Mouse (Mus musculus) megakaryocyte-erythroid progenitor cell, adult 5 weeks (primary cell): Measurements from ENCODE around the gene Glrx3. TPM values are rescaled to one million over a fixed set of nuclear protein-coding genes. Genes with fewer than 3 reads are reported as not detected.

Experiments used
- polyA plus RNA-seq: library from polyadenylated mRNA; stranded (reverse); fragments of >175 nt; gene quantifications from 2 replicates; pipeline ENCODE4 v1.2.3, GENCODE M21; 2012

The Glrx3 gene
- 170 and 225 TPM in 2 replicates for polyA plus RNA-seq

GRCm38 (mm10) chr7:137437440-137438178 is at the start of gene Glrx3:
Gene Glrx3, plus strand, starts transcription at chr7:137437614.

DNA sequence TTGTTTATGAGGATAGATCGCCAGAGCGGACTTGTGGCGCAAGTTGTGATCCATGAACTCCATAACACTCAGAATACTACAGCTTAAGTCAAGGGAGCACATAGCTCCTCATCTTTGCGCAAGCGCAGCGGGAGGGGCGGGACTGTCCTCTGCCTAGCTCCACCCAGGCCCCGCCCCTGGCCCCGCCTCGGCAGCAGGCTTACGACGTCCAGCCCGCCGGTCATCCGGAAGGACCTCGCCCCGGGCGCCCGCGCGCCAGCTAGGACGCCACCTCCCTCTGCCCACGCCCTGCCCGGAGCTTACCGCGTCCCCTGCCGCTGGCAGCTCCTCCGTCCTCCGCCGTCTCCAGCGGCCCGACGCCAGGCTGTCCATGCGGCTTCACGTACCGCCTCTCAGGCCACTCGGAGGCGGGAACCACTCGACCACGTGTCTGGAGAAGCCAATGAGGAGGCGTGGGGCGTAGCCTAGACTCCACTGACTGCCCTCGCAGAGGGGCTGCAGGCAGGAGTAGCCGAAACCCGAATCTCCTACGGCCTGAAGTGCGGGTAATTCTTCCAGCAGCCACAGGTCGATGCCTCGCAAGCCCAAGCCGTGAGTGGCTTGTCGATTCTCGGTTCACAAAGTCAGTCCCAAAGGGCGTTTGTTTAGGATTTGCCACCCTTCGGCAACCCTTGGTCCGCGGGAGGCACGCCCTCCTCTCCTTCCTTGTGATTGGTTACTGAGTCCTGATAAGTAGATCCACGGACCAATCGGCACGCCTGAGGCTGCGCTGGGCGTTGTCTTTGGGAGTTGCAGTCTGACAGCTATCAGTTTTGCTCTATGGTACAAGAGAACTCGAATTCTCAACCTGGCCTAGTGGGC is 26.8 kb upstream of the Glrx3 start, which contains the start of gene 9430038I01Rik:
Gene 9430038I01Rik, minus strand, starts transcription at position 426 of the 861 bp plus-strand sequence.

Other genes starting within 250 kb of the Glrx3 start
- 0.09 TPM in 1 of 2 replicates, not detected in the other for gene Ebf3, start 123.2 kb upstream of the Glrx3 start, polyA plus RNA-seq
- 18.0 and 18.2 TPM in 2 replicates for gene 9430038I01Rik, start 26.9 kb upstream of the Glrx3 start, polyA plus RNA-seq